Mouse (Mus musculus): ENCODE results near the gene Cop1. TPM values are rescaled to one million over a fixed set of nuclear protein-coding genes. Genes with fewer than 3 reads are reported as not detected.

Gene Cop1
- polyA plus RNA-seq, 1 experiment from 2014 or later, result 152 TPM

DNA sequence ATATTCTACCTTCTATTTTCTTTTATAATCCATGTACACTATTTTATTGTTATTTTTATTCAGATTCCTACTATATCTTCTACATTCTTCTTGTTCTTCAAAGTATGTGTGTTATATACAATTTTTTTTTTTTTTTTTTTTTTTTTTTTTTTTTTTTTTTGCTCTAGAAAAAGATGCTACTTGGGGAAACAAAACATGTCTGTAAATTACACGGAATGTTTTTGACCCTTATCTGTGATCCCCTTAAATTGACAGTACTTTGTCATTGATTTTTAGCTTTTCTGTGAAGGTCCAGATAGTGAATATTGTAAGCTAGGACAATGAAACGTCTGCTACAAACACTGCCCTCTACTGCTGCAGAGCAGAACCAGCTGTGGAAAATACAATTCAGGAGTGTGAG is 81.5 kb downstream of the Cop1 start:
- WGBS, result 74% methylated on average over 2 of the region's 2 CpGs
- ATAC-seq (ENCODE audit: low FRiP score, low read depth), result no peak

DNA sequence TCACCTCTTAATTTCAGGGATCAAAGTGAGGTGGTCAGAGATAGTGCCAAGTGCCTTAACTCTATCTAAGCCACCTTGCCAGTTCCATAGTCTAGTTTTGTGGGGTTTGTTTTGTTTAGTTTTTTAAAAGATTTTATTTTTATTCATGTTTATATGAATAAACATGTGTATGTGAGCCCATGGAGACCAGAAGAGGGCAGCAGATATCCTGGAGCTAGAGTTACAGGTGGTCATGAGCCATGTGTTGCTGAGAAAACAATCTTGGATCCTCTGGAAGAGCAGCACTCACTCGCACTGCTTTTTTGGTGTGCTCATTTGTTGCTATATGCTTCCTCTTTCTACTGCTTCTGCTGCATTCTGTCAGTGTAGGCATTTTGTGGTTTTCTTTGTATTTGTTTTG is 90.5 kb downstream of the Cop1 start:
- Histone ChIP-seq H3K4me1 (no peaks in the 10 kb centered on the region), H3K36me3 (peaks cover 9% of the 10 kb centered on the region; the same call in 1 of the 2 replicates), H3K4me2 (replicated peaks) (no peak overlapping the region), H3K27me3 (replicated peaks) (no peaks in the 10 kb centered on the region), H3K9ac (no peak overlapping the region), H3K4me3 (no peak overlapping the region), H3K27ac (no peak overlapping the region), H3K9me3 (no peaks in the 10 kb centered on the region)
- no peak for ATAC-seq (ENCODE audit: low FRiP score, low read depth)
- WGBS, result 87% methylated on average over 1 of the region's 1 CpGs

More for the DNA sequence above, 81.5 kb downstream of the Cop1 start:
- Histone ChIP-seq H3K4me3 (no peak overlapping the region), H3K9ac (no peak overlapping the region), H3K4me2 (replicated peaks) (no peak overlapping the region), H3K4me1 (no peaks in the 10 kb centered on the region), H3K9me3 (no peaks in the 10 kb centered on the region), H3K27me3 (replicated peaks) (no peaks in the 10 kb centered on the region), H3K36me3 (peaks cover 7% of the 10 kb centered on the region), H3K27ac (no peak overlapping the region)

DNA sequence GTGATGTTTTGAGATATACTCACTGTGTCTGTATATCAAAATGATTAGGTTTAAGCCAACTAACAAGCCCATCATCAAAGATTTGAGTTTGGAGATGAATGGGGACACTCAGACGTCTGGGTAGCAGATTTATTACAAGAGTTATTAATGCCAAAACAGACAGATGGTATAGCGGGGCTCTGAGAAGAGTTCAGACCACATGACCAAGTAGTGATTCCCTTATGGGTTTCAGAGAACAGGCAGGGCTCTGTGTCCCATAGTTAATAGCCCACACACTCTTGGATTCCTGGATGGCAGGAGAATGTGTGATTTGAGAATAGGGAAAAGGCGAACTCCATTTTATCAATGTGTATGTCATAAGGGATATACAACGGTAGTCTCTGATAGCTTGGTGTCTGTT is 98.9 kb downstream of the Cop1 start:
- Histone ChIP-seq H3K4me1 (no peaks in the 10 kb centered on the region), H3K36me3 (peaks cover 26% of the 10 kb centered on the region), H3K9ac (no peak overlapping the region), H3K9me3 (no peaks in the 10 kb centered on the region), H3K4me3 (no peak overlapping the region), H3K4me2 (replicated peaks) (no peak overlapping the region), H3K27me3 (replicated peaks) (no peaks in the 10 kb centered on the region), H3K27ac (no peak overlapping the region)
- ATAC-seq (ENCODE audit: low FRiP score, low read depth), result peak; percentile 70; the same call in 1 of the 2 replicates
- 77% methylated on average over 4 of the region's 4 CpGs for WGBS

DNA sequence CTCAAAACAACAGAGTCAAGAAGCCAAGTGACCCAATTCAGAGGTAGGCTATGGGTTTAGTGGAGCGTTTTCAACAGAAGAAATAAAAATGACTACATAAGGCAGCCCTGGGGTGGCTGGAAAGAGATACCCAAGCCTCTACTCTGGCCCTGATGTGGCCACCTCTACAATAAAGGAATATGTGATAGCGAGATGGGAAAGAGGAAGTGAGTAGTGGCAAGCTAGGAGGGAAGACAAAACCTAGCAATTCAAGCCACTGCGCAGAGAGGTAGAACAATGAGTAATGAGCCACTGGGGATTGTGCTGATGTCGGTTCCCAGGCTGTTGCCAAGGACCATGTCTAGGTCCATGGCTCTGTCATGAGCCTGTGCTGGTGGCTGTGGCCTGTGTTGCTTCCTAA is 102.0 kb downstream of the Cop1 start:
- Histone ChIP-seq H3K36me3 (peaks cover 27% of the 10 kb centered on the region), H3K9me3 (no peaks in the 10 kb centered on the region), H3K4me1 (no peaks in the 10 kb centered on the region), H3K27ac (no peak overlapping the region), H3K27me3 (replicated peaks) (no peaks in the 10 kb centered on the region), H3K4me2 (replicated peaks) (no peak overlapping the region), H3K9ac (no peak overlapping the region), H3K4me3 (no peak overlapping the region)
- 75% methylated on average over 4 of the region's 4 CpGs for WGBS
- ATAC-seq (ENCODE audit: low FRiP score, low read depth), result no peak

DNA sequence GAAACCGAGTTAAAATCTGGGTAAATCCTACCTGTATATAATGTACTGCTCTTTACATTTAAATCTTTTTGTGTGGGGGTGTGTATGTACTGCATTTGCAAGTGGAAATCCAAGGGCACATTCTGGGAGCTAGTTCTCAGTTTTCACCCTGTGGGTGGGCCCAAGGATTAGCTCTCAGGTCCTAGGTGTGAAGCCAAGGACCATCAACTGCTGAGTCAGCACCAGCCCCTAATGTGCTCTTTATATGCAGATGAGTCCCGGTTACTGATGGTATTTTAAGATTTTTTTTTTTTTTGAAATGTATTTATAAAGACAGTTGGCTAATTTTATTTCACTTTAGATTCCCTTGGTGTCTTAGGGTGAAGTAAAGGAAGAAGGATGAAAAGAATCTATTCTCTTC is 110.2 kb downstream of the Cop1 start:
- Histone ChIP-seq H3K36me3 (peaks cover 26% of the 10 kb centered on the region), H3K9me3 (no peaks in the 10 kb centered on the region), H3K4me2 (replicated peaks) (no peak overlapping the region), H3K4me3 (no peak overlapping the region), H3K9ac (no peak overlapping the region), H3K27ac (no peak overlapping the region), H3K27me3 (replicated peaks) (no peaks in the 10 kb centered on the region), H3K4me1 (no peaks in the 10 kb centered on the region)
- WGBS, result 58% methylated on average over 2 of the region's 2 CpGs
- no peak for ATAC-seq (ENCODE audit: low FRiP score, low read depth)

- 98% methylated on average over 1 of the region's 1 CpGs for whole genome bisulfite sequencing
These were observed 123.0 kb downstream of the Cop1 start for GRCm38 (mm10) chr1:159355027-159355570.

DNA sequence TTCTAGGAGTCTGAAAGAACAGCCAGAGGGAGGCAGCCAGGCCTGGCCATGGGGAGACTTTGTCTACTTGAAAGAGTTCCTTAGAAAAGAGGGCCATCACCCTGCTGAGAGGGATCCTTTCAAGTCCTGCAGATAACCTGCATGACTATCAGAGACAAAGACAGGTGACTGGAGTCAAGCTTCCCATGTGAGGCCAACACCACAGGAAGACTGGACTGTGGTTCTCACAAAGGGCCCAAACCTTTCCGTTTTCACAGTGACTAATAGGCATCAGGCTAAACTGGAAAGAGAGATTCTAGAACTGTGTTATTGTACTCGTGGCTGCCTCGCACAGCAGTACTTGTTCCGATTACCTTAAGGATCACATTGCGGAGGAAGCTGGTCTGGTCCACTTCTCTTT is 126.6 kb downstream of the Cop1 start:
- H3K9ac ChIP-seq, result no peak overlapping the region
- WGBS, result 63% methylated on average over 5 of the region's 5 CpGs
- ATAC-seq (ENCODE audit: low FRiP score, low read depth), result no peak

More at GRCm38 (mm10) chr1:159355027-159355570, 123.0 kb downstream of the Cop1 start:
- no peak overlapping the region for H3K4me3 ChIP-seq
- peaks cover 17% of the 10 kb centered on the region for H3K36me3 ChIP-seq
- no peak overlapping the region for H3K27ac ChIP-seq
- no peak overlapping the region for H3K9ac ChIP-seq
- no peaks in the 10 kb centered on the region for H3K9me3 ChIP-seq
- H3K4me1 ChIP-seq, result no peaks in the 10 kb centered on the region
- ATAC-seq (ENCODE audit: low FRiP score, low read depth), result no peak
- H3K27me3 ChIP-seq (replicated peaks), result no peaks in the 10 kb centered on the region
- H3K4me2 ChIP-seq (replicated peaks), result no peak overlapping the region

GRCm38 (mm10) chr1:159371881-159372390 is 139.8 kb downstream of the Cop1 start:
- Histone ChIP-seq H3K4me3 (no peak overlapping the region), H3K9me3 (no peaks in the 10 kb centered on the region), H3K36me3 (no peaks in the 10 kb centered on the region), H3K27ac (no peak overlapping the region), H3K27me3 (replicated peaks) (no peaks in the 10 kb centered on the region), H3K4me1 (no peaks in the 10 kb centered on the region), H3K9ac (no peak overlapping the region), H3K4me2 (replicated peaks) (no peak overlapping the region)
- ATAC-seq (ENCODE audit: low FRiP score, low read depth), result no peak
- 89% methylated on average over 4 of the region's 4 CpGs for WGBS

More for the DNA sequence above, 126.6 kb downstream of the Cop1 start:
- Histone ChIP-seq H3K9me3 (no peaks in the 10 kb centered on the region), H3K4me2 (replicated peaks) (no peak overlapping the region), H3K27me3 (replicated peaks) (no peaks in the 10 kb centered on the region), H3K4me3 (no peak overlapping the region), H3K27ac (no peak overlapping the region), H3K4me1 (no peaks in the 10 kb centered on the region), H3K36me3 (0 out of 2 replicates have a peak, but pooled peaks cover 6% of the 10 kb centered on the region)

- Histone ChIP-seq H3K9ac (no peak overlapping the region), H3K4me1 (no peaks in the 10 kb centered on the region), H3K4me3 (no peak overlapping the region), H3K36me3 (no peaks in the 10 kb centered on the region), H3K9me3 (no peaks in the 10 kb centered on the region), H3K27me3 (replicated peaks) (no peaks in the 10 kb centered on the region), H3K4me2 (replicated peaks) (no peak overlapping the region), H3K27ac (no peak overlapping the region)
- no peak for ATAC-seq (ENCODE audit: low FRiP score, low read depth)
- WGBS, result 60% methylated on average over 1 of the region's 1 CpGs
These were observed 150.1 kb downstream of the Cop1 start for GRCm38 (mm10) chr1:159382218-159382617.

DNA sequence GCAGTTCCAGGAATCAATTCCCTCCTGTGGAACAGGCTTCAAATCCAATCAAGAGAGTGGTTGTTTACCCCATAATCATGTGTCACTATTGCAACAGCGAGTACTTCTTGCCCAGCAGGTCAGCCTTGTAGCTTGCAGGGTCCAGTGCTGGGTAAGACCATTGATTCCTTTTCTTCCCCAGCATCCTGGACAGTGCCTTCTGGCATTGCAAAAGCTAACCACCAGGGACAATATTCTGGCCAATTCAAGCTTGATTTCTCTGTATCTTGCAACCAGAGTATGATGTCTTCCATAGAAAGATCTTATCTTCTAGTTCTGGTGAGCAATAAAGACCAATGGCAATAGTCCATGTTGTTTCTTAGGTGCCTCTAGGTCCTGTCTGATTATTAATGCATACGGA is 150.8 kb downstream of the Cop1 start:
- no peak for ATAC-seq (ENCODE audit: low FRiP score, low read depth)
- Histone ChIP-seq H3K27me3 (replicated peaks) (no peaks in the 10 kb centered on the region), H3K9ac (no peak overlapping the region), H3K4me2 (replicated peaks) (no peak overlapping the region), H3K27ac (no peak overlapping the region), H3K36me3 (no peaks in the 10 kb centered on the region), H3K4me1 (no peaks in the 10 kb centered on the region), H3K9me3 (no peaks in the 10 kb centered on the region), H3K4me3 (no peak overlapping the region)
- WGBS, result 86% methylated on average over 2 of the region's 2 CpGs

DNA sequence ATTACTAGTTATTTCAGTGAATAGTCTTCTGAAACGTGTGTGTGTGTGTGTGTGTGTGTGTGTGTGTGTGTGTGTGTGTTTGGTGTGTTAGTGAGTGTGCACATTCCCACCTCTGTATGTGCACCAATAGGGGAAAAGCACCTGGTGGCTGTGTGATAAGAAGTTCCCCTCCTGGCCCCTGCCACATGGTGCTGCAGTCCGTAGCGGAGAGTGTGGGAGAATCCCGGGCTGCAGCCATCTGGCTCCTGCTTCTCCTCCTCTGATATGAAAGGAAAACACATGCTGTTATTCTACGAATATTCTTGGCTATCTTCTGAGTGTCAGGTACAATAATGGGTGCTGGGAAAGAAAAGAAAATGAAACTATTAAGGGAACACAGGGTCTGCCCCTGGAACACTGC is 154.3 kb downstream of the Cop1 start:
- no peaks in the 10 kb centered on the region for H3K27me3 ChIP-seq (replicated peaks)
- WGBS, result 67% methylated on average over 5 of the region's 5 CpGs
- H3K27ac ChIP-seq, result no peak overlapping the region
- no peaks in the 10 kb centered on the region for H3K9me3 ChIP-seq
- no peaks in the 10 kb centered on the region for H3K36me3 ChIP-seq
- H3K4me2 ChIP-seq (replicated peaks), result no peak overlapping the region
- no peaks in the 10 kb centered on the region; the same call in 1 of the 2 replicates for H3K4me1 ChIP-seq
- no peak overlapping the region for H3K9ac ChIP-seq
- H3K4me3 ChIP-seq, result no peak overlapping the region
- ATAC-seq (ENCODE audit: low FRiP score, low read depth), result no peak

- WGBS, result 60% methylated on average over 13 of the region's 13 CpGs
- H3K27ac ChIP-seq, result no peak overlapping the region
- no peaks in the 10 kb centered on the region for H3K36me3 ChIP-seq
- ATAC-seq (ENCODE audit: low FRiP score, low read depth), result peak; percentile 61
- no peak overlapping the region for H3K9ac ChIP-seq
- H3K4me1 ChIP-seq, result peaks cover 10% of the 10 kb centered on the region; the same call in 1 of the 2 replicates
- no peaks in the 10 kb centered on the region for H3K9me3 ChIP-seq
- H3K4me2 ChIP-seq (replicated peaks), result no peak overlapping the region
- no peak overlapping the region for H3K4me3 ChIP-seq
- no peaks in the 10 kb centered on the region for H3K27me3 ChIP-seq (replicated peaks)
These were observed 156.5 kb downstream of the Cop1 start for GRCm38 (mm10) chr1:159388565-159389024.

GRCm38 (mm10) chr1:159390049-159390448 is 157.9 kb downstream of the Cop1 start:
- H3K9me3 ChIP-seq, result no peaks in the 10 kb centered on the region
- ATAC-seq (ENCODE audit: low FRiP score, low read depth), result 0 out of 2 replicates have a peak, but pooled peaks have one; percentile 33
- no peak overlapping the region for H3K27ac ChIP-seq
- no peaks in the 10 kb centered on the region for H3K27me3 ChIP-seq (replicated peaks)
- WGBS, result 25% methylated on average over 14 of the region's 14 CpGs
- peaks cover 11% of the 10 kb centered on the region; the same call in 1 of the 2 replicates for H3K4me1 ChIP-seq
- no peaks in the 10 kb centered on the region for H3K36me3 ChIP-seq
- no peak overlapping the region for H3K4me2 ChIP-seq (replicated peaks)
- no peak overlapping the region for H3K4me3 ChIP-seq
- H3K9ac ChIP-seq, result no peak overlapping the region

Measured in neural tube, embryonic 12.5 days (tissue).